ENCODE assay signal across 8 mouse cellular contexts in the genomic region with DNA sequence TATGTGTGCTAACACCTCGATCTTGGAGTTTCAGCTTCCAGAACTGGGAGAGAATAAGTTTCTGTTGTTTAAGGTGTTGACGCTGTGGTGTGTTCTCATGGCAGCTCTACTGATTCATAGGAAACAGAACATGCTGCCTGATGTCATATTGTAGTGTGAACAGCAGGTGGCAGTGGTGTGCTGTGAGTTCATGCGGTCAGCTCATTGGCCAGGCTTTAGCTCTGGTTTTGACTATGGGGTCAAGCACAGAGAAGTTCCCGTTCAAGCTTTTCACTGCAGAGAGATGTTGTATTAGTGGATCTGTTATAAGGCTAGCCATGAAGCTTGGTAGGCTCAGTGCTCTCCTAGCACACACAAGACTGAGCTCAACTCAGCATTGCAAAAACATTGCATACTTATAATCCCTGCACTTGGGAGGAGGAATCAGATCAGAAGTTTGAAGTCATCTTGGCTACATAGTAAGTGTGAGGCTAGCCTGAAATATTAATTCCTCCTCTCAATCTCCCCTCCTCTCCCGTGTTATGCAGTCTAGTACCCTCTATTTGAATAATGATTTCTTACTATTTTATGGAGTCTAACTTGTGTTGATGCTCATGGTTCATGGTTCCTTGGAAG.
DNase-seq lines count a peak whose midpoint lies in the region; ATAC-seq and TF ChIP-seq lines count a peak whose summit lies in the region.

No protein-coding gene starts in this region.

- peak; percentile 87 for ATAC-seq in hindbrain, embryonic 11.5 days (ENCODE audit: low FRiP score)
- ATAC-seq in lung, embryonic 15.5 days (ENCODE audit: borderline replicate concordance, extremely low read depth, low FRiP score, low TSS enrichment) = peak; percentile 57; the same call in 1 of the 2 replicates

- H3K9me3 ChIP-seq in MEL (replicated peaks; ENCODE audit: insufficient read depth, low read length) = no peaks in the 10 kb centered on the region
- no peaks in the 10 kb centered on the region for H3K9me3 ChIP-seq in hindbrain, embryonic 11.5 days (ENCODE audit: control insufficient read depth, low read length)
- H3K9me3 ChIP-seq in lung, embryonic 15.5 days = no peaks in the 10 kb centered on the region

- no peak for TF ChIP-seq EP300 in MEL (IDR thresholded peaks at IDR 0.05; ENCODE audit: low read depth in 1 of 2, low read length in 2 of 2)

- H3K36me3 ChIP-seq in MEL (ENCODE audit: control insufficient read depth in 1 of 2, insufficient read depth in 2 of 2, low read length in 2 of 2) = no peaks in the 10 kb centered on the region
- no peaks in the 10 kb centered on the region for H3K36me3 ChIP-seq in hindbrain, embryonic 11.5 days (ENCODE audit: control insufficient read depth, insufficient read depth, low read length)
- no peaks in the 10 kb centered on the region for H3K36me3 ChIP-seq in lung, embryonic 15.5 days

- H3K27ac ChIP-seq in MEL (ENCODE audit: control insufficient read depth, low read depth, low read length) = no peak overlapping the region
- H3K27ac ChIP-seq in embryonic fibroblast, embryonic 13.5 days (ENCODE audit: insufficient read depth, low read length) = no peak overlapping the region
- H3K27ac ChIP-seq in hindbrain, embryonic 11.5 days (ENCODE audit: low read depth, low read length) = no peak overlapping the region
- H3K27ac ChIP-seq in lung, embryonic 15.5 days = no peak overlapping the region

- no peaks in the 10 kb centered on the region for H3K79me2 ChIP-seq in MEL (ENCODE audit: control insufficient read depth, insufficient read depth, low read length, poor library complexity)

- peak; percentile 36 for DNase-seq in MEL (ENCODE audit: low read depth, low spot score)
- peak; percentile 86 for DNase-seq in brain, adult 2 months (ENCODE audit: low read depth, low spot score)
- DNase-seq in hindbrain, embryonic 11.5 days (ENCODE audit: low spot score) = peak; percentile 84
- peak; percentile 26 to 66 for DNase-seq in layer of hippocampus, adult 8-10 months (ENCODE audit: low spot score in 2 of 2)
- DNase-seq in retina, postnatal 1 day = peak; percentile 82
- DNase-seq in spleen, postnatal 36 days (ENCODE audit: low spot score in 2 of 2) = no peak

- no peak overlapping the region for H3K4me2 ChIP-seq in hindbrain, embryonic 11.5 days (replicated peaks; ENCODE audit: low read depth, low read length)
- H3K4me2 ChIP-seq in lung, embryonic 15.5 days = no peak overlapping the region

- no peaks in the 10 kb centered on the region for H3K27me3 ChIP-seq in MEL (ENCODE audit: control insufficient read depth in 1 of 2, insufficient read depth in 2 of 2, low read length in 2 of 2)
- H3K27me3 ChIP-seq in hindbrain, embryonic 11.5 days (ENCODE audit: control insufficient read depth, insufficient read depth, low read length) = no peaks in the 10 kb centered on the region
- H3K27me3 ChIP-seq in lung, embryonic 15.5 days = no peaks in the 10 kb centered on the region

- 24% methylated on average over 5 of the region's 5 CpGs for WGBS in hindbrain, embryonic 11.5 days
- WGBS in lung, embryonic 15.5 days = 22% methylated on average over 5 of the region's 5 CpGs

- H3K9ac ChIP-seq in MEL (ENCODE audit: control insufficient read depth, low read depth, low read length, poor library complexity, severe bottlenecking) = no peak overlapping the region
- H3K9ac ChIP-seq in hindbrain, embryonic 11.5 days (ENCODE audit: low read depth, low read length) = no peak overlapping the region
- H3K9ac ChIP-seq in lung, embryonic 15.5 days = no peak overlapping the region

- peak; percentile 66 to 68 (median 66) for TF ChIP-seq CTCF in MEL (IDR thresholded peaks at IDR 0.05 in 2 of 3, conservative IDR thresholded peaks at IDR 0.05 in 1 of 3; ENCODE audit: control insufficient read depth in 1 of 3, insufficient read depth in 1 of 3, low read depth in 2 of 3, low read length in 3 of 3, poor library complexity in 1 of 3, severe bottlenecking in 1 of 3)
- peak; percentile 94 for TF ChIP-seq CTCF in embryonic fibroblast, embryonic 13.5 days (IDR thresholded peaks at IDR 0.05; ENCODE audit: borderline replicate concordance, insufficient read depth, low read length)

- no peak for TF ChIP-seq POLR2A in MEL (IDR thresholded peaks at IDR 0.05; ENCODE audit: control insufficient read depth in 1 of 2, insufficient read depth in 1 of 2, low read depth in 1 of 2, low read length in 2 of 2, poor library complexity in 1 of 2)
- TF ChIP-seq POLR2A in embryonic fibroblast, embryonic 13.5 days (IDR thresholded peaks at IDR 0.05; ENCODE audit: low read depth, low read length) = no peak

- no peak overlapping the region for H3K4me3 ChIP-seq in MEL (ENCODE audit: control insufficient read depth in 1 of 2, insufficient read depth in 1 of 2, low read depth in 2 of 2, low read length in 2 of 2)
- no peak overlapping the region for H3K4me3 ChIP-seq in embryonic fibroblast, embryonic 13.5 days (ENCODE audit: insufficient read depth, low read length)
- no peak overlapping the region for H3K4me3 ChIP-seq in hindbrain, embryonic 11.5 days (ENCODE audit: low read depth, low read length)
- no peak overlapping the region for H3K4me3 ChIP-seq in lung, embryonic 15.5 days

- no peaks in the 10 kb centered on the region for H3K4me1 ChIP-seq in MEL (ENCODE audit: control insufficient read depth in 1 of 2, insufficient read depth in 2 of 2, low read length in 2 of 2)
- no peaks in the 10 kb centered on the region for H3K4me1 ChIP-seq in embryonic fibroblast, embryonic 13.5 days (ENCODE audit: control insufficient read depth, insufficient read depth, low read length)
- H3K4me1 ChIP-seq in hindbrain, embryonic 11.5 days (replicated peaks; ENCODE audit: control insufficient read depth, insufficient read depth, low read length) = no peaks in the 10 kb centered on the region
- H3K4me1 ChIP-seq in lung, embryonic 15.5 days = no peaks in the 10 kb centered on the region

- peak; percentile 68 for TF ChIP-seq RAD21 in MEL (IDR thresholded peaks at IDR 0.05; ENCODE audit: low read depth, low read length)

TF ChIP-seq in MEL, 35 proteins besides CTCF, POLR2A, EP300 and RAD21:
- TF ChIP-seq SMC3 (IDR thresholded peaks at IDR 0.05; ENCODE audit: low read depth, low read length) (peak; percentile 70), ZC3H11A (IDR thresholded peaks at IDR 0.05; ENCODE audit: low read depth, low read length) (peak; percentile 50), ZMIZ1 (IDR thresholded peaks at IDR 0.05; ENCODE audit: low read depth, low read length) (no peak)

Comparison
In these comparisons a context has a peak if more than half of its experiments do, and no peak if none do; other contexts are left out.
1. DNase-seq: peak in MEL (single experiment), brain, adult 2 months (single experiment), hindbrain, embryonic 11.5 days (single experiment), layer of hippocampus, adult 8-10 months (2 of 2) and retina, postnatal 1 day (single experiment); none in spleen, postnatal 36 days (0 of 2).